Mouse (Mus musculus) myocyte (in vitro differentiated cells): ENCODE data around the gene Pnmal2.

Source experiments
- CEBPB ChIP-seq: IDR thresholded peaks from 2 replicates; pipeline ENCODE4 v1.6.1; 2011; ENCODE audit warnings: mild to moderate bottlenecking, moderate library complexity; ENCODE audit not compliant: poor library complexity, insufficient read depth, severe bottlenecking
- E2F4 ChIP-seq: IDR thresholded peaks from one replicate; pipeline ENCODE4 v1.6.1; 2011; ENCODE audit warnings: mild to moderate bottlenecking, control low read depth, moderate library complexity; ENCODE audit not compliant: insufficient read depth
- MAX ChIP-seq: IDR thresholded peaks from one replicate; pipeline ENCODE4 v1.6.1; 2011; ENCODE audit warnings: low read depth, mild to moderate bottlenecking, control low read depth
- MYOD1 ChIP-seq, 3 experiments: IDR thresholded peaks; one replicate each; pipeline ENCODE4 v1.6.1; 2011; ENCODE audit warnings: control low read depth in 2 of 3, low read depth in 2 of 3, mild to moderate bottlenecking in 2 of 3, moderate library complexity in 1 of 3; ENCODE audit not compliant: insufficient read length in 2 of 3, control insufficient read depth in 1 of 3
- MYOG ChIP-seq, 3 experiments: IDR thresholded peaks; one replicate each; pipeline ENCODE4 v1.6.1; 2011; ENCODE audit warnings: control low read depth in 2 of 3, low read depth in 2 of 3, mild to moderate bottlenecking in 2 of 3; ENCODE audit not compliant: insufficient read length in 2 of 3, control insufficient read depth in 1 of 3, insufficient read depth in 1 of 3
- POLR2A ChIP-seq: IDR thresholded peaks from one replicate; pipeline ENCODE4 v1.6.1; 2011; ENCODE audit warnings: low read depth, mild to moderate bottlenecking, control low read depth, moderate library complexity; ENCODE audit not compliant: insufficient read length
- POLR2AphosphoS2 ChIP-seq: IDR thresholded peaks from one replicate; pipeline ENCODE4 v1.6.1; 2011; ENCODE audit warnings: low read depth, control low read depth; ENCODE audit not compliant: insufficient read length
- REST ChIP-seq: IDR thresholded peaks from one replicate; pipeline ENCODE4 v1.6.1; 2011; ENCODE audit warnings: mild to moderate bottlenecking, control low read depth, moderate library complexity; ENCODE audit not compliant: insufficient read depth, insufficient read length
- SRF ChIP-seq: IDR thresholded peaks from one replicate; pipeline ENCODE4 v1.6.1; 2011; ENCODE audit warnings: low read depth; ENCODE audit not compliant: control insufficient read depth, insufficient read length
- TCF12 ChIP-seq: IDR thresholded peaks from one replicate; pipeline ENCODE4 v1.6.1; 2011; ENCODE audit warnings: mild to moderate bottlenecking, control low read depth; ENCODE audit not compliant: poor library complexity, insufficient read depth, severe bottlenecking
- TCF3 ChIP-seq: IDR thresholded peaks from one replicate; pipeline ENCODE4 v1.6.1; 2011; ENCODE audit warnings: low read depth, control low read depth; ENCODE audit not compliant: insufficient read length
- USF1 ChIP-seq: IDR thresholded peaks from one replicate; pipeline ENCODE4 v1.6.1; 2011; ENCODE audit warnings: low read depth, mild to moderate bottlenecking, control low read depth, moderate library complexity

DNA sequence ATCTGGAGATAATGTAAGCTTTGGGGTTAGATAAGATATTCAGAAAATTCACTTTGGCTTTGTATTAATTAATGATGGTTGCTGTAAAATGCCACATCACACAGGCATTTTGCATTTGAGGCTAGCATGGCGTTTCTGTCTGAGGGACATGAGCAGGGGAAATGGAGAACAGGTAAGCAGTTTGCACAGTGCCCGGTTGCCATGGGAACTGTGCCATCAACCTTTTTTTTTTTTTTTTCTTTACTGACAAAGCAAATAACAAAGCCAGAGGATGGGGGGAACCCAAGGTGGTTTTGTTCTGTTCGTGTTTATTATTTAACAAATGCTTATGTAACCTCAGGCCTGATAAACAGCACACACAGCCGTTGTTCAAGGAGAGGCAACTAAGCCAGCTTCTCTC lies 1.6 kb upstream of the Pnmal2 start:
- TF ChIP-seq USF1 (no peak), E2F4 (no peak), MYOD1 (IDR thresholded peaks at IDR 0.05; ENCODE audit: control insufficient read depth in 1 of 3, insufficient read length in 2 of 3, low read depth in 2 of 3) (no peak), MAX (no peak), POLR2A (no peak), POLR2AphosphoS2 (no peak), TCF12 (no peak), MYOG (IDR thresholded peaks at IDR 0.05; ENCODE audit: control insufficient read depth in 1 of 3, insufficient read depth in 1 of 3, insufficient read length in 2 of 3, low read depth in 2 of 3) (no peak), TCF3 (no peak), SRF (no peak), CEBPB (no peak), REST (no peak)
